Mouse (Mus musculus) neural tube, embryonic 14.5 days (tissue): ENCODE results near the gene Zfp619. TPM values are rescaled to one million over a fixed set of nuclear protein-coding genes. Genes with fewer than 3 reads are reported as not detected.

Experiments
- ATAC-seq: fragments of 200-750 bp; cut with Nextera tagmentation; 2 replicates; pipeline ENCODE4 v1.8.0; 2017; ENCODE audit warnings: low read depth, mild to moderate bottlenecking, moderate TSS enrichment, moderate library complexity
- H3K27ac ChIP-seq: fragments of 300-500 bp; sonication (generic); 2 replicates; pipeline ENCODE4 v1.5.1; 2014; ENCODE audit warnings: low read depth, mild to moderate bottlenecking, control low read depth, low read length, moderate library complexity, mixed read lengths
- H3K27me3 ChIP-seq: fragments of 300-500 bp; sonication (generic); 2 replicates; pipeline ENCODE4 v1.6.1; 2014; ENCODE audit warnings: low read length; ENCODE audit not compliant: control insufficient read depth, insufficient read depth
- H3K36me3 ChIP-seq: fragments of 300-500 bp; sonication (generic); 2 replicates; pipeline ENCODE4 v1.6.1; 2014; ENCODE audit warnings: low read length, mixed read lengths; ENCODE audit not compliant: control insufficient read depth, insufficient read depth
- H3K4me1 ChIP-seq: fragments of 300-500 bp; sonication (generic); 2 replicates; pipeline ENCODE4 v1.6.1; 2014; ENCODE audit warnings: low read length; ENCODE audit not compliant: control insufficient read depth, insufficient read depth
- H3K4me2 ChIP-seq: fragments of 300-500 bp; sonication (generic); 2 replicates; pipeline ENCODE4 v1.6.1; 2014; ENCODE audit warnings: mild to moderate bottlenecking, low read depth, low read length, control low read depth
- H3K4me3 ChIP-seq: fragments of 300-500 bp; sonication (generic); 2 replicates; pipeline ENCODE4 v1.5.1; 2014; ENCODE audit warnings: low read depth, low read length, control low read depth, mixed read lengths
- H3K9ac ChIP-seq: fragments of 300-500 bp; sonication (generic); replicated peaks from 2 replicates; pipeline ENCODE4 v1.6.1; 2014; ENCODE audit warnings: low read depth, mild to moderate bottlenecking, control low read depth, low read length, mixed read lengths
- H3K9me3 ChIP-seq: fragments of 300-500 bp; sonication (generic); 2 replicates; pipeline ENCODE4 v1.6.1; 2016; ENCODE audit warnings: low read length; ENCODE audit not compliant: control insufficient read depth
- WGBS: fragments of 180-500 bp; shearing (Covaris S2); extraction: QIAGEN DNeasy Blood & Tissue Kit; methylation state at CpG from one replicate; pipeline ENCODE4 v1.1.7; 2014; 5-methylcytosine and 5-hydroxymethylcytosine counted together
- polyA plus RNA-seq: library from polyadenylated mRNA; unstranded; fragments of >200 nt; fragmentation: Nextera tagmentation; extraction: Ambion mirVana; gene quantifications from 2 replicates; pipeline ENCODE4 v1.2.1, GENCODE M21; 2014

Zfp619 gene
- 4.2 and 4.8 TPM in 2 replicates for polyA plus RNA-seq

- Histone ChIP-seq H3K27me3 (no peaks in the 10 kb centered on the region), H3K9ac (peak within 1 kb of the TSS; percentile 65), H3K4me1 (no peaks in the 10 kb centered on the region), H3K9me3 (no peaks in the 10 kb centered on the region; the same call in 1 of the 2 replicates), H3K4me2 (peak within 1 kb of the TSS; percentile 51), H3K36me3 (no peaks in the 10 kb centered on the region), H3K4me3 (peak within 1 kb of the TSS; percentile 50), H3K27ac (peak within 1 kb of the TSS; percentile 98)
- ATAC-seq = peak; percentile 98
- WGBS = under 1% methylated on average over 41 of the region's 43 CpGs
Measured at GRCm38 (mm10) chr7:39517616-39518177, at the start of gene Zfp619. Gene Zfp619, plus strand, starts transcription at chr7:39517766.

- H3K9me3 ChIP-seq = peaks cover 8% of the 10 kb centered on the region; the same call in 1 of the 2 replicates
- no peak overlapping the region for H3K27ac ChIP-seq
- WGBS = 96% methylated on average over 2 of the region's 2 CpGs
- no peak for ATAC-seq
- no peak overlapping the region for H3K4me3 ChIP-seq
- no peak overlapping the region for H3K9ac ChIP-seq
- H3K4me1 ChIP-seq = no peaks in the 10 kb centered on the region
- H3K27me3 ChIP-seq = no peaks in the 10 kb centered on the region
- peaks cover 18% of the 10 kb centered on the region for H3K36me3 ChIP-seq
- H3K4me2 ChIP-seq = no peak overlapping the region
Measured at GRCm38 (mm10) chr7:39479013-39479412, 38.6 kb upstream of the Zfp619 start.

DNA sequence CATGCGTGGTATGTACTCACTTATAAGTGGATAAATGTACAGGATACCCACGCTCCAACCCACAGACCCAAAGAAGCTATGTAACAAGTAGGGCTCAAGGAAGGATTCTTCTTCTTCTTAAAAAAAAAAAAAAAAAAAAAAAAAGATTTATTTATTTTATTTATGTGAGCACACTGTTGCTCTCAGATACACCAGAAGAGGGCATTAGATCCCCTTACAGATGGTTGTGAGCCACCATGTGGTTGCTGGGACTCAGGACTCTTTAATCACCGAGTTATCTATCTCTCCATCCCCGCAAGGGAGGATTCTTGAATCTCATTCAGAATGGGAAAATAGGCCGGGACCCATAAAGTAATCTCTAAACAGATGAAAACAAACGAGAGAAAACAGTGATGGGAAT, 33.2 kb upstream of the Zfp619 start:
- no peaks in the 10 kb centered on the region for H3K4me1 ChIP-seq
- no peak overlapping the region for H3K4me2 ChIP-seq
- no peaks in the 10 kb centered on the region for H3K9me3 ChIP-seq
- no peak overlapping the region for H3K9ac ChIP-seq
- no peak overlapping the region for H3K4me3 ChIP-seq
- 58% methylated on average over 6 of the region's 6 CpGs for WGBS
- ATAC-seq = no peak
- no peaks in the 10 kb centered on the region for H3K27me3 ChIP-seq
- no peaks in the 10 kb centered on the region for H3K36me3 ChIP-seq
- no peak overlapping the region for H3K27ac ChIP-seq

DNA sequence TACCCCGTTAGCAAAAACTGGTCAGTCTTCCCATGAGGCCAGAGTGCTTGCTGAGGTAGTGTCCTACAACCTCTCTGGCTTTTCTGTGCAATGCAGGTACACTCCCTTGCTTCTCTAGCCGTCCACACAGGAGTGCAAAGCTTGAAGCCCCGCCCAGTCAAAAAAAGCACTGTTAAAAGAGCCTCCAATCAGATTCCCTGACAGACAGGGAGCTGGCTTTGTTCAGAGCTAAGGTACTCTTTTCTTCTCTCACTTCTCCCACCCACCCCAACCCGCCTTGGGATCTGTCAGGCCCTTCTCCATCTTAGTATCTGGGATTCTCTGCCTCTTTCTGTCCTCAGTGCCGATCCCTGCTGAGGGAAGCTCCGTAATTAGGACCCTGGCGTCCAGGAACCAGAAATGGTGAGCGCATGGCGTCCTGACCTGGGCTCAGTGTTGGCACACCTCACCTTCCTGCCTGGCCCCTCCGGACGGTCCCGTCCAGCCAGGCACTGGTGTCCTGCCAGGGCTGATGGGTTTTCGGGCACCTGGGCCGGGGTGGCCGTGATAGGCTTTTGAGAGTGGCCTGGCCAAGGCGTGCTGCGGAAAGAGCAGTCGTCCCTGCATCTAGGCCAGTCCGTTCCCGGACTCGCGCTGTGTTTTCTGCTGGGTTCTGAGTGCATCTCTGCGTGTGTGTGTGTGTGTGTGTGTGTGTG, 30.3 kb upstream of the Zfp619 start:
- Histone ChIP-seq H3K4me2 (peak overlapping the region; percentile 60), H3K27me3 (no peaks in the 10 kb centered on the region), H3K9me3 (no peaks in the 10 kb centered on the region), H3K9ac (peak overlapping the region; percentile 71), H3K27ac (peak overlapping the region; percentile 61), H3K4me3 (peak overlapping the region; percentile 50), H3K36me3 (no peaks in the 10 kb centered on the region), H3K4me1 (no peaks in the 10 kb centered on the region)
- peak; percentile 90 for ATAC-seq
- 13% methylated on average over 22 of the region's 23 CpGs for WGBS

GRCm38 (mm10) chr7:39487854-39488205, 29.7 kb upstream of the Zfp619 start:
- WGBS = 36% methylated on average over 9 of the region's 9 CpGs
- H3K27ac ChIP-seq = no peak overlapping the region; the same call in 1 of the 2 replicates
- H3K4me1 ChIP-seq = no peaks in the 10 kb centered on the region
- peak; percentile 56 for ATAC-seq
- no peaks in the 10 kb centered on the region for H3K36me3 ChIP-seq
- H3K9me3 ChIP-seq = no peaks in the 10 kb centered on the region
- H3K4me3 ChIP-seq = peak overlapping the region; percentile 50
- peak overlapping the region; percentile 60 for H3K4me2 ChIP-seq
- peak overlapping the region; percentile 71 for H3K9ac ChIP-seq
- H3K27me3 ChIP-seq = no peaks in the 10 kb centered on the region

GRCm38 (mm10) chr7:39494646-39495045, 22.9 kb upstream of the Zfp619 start:
- no peak for ATAC-seq
- no peak overlapping the region for H3K9ac ChIP-seq
- no peak overlapping the region for H3K4me2 ChIP-seq
- no peaks in the 10 kb centered on the region for H3K9me3 ChIP-seq
- H3K4me1 ChIP-seq = no peaks in the 10 kb centered on the region
- H3K27ac ChIP-seq = no peak overlapping the region
- WGBS = 85% methylated on average over 3 of the region's 3 CpGs
- no peak overlapping the region for H3K4me3 ChIP-seq
- no peaks in the 10 kb centered on the region for H3K27me3 ChIP-seq
- peaks cover 23% of the 10 kb centered on the region for H3K36me3 ChIP-seq

DNA sequence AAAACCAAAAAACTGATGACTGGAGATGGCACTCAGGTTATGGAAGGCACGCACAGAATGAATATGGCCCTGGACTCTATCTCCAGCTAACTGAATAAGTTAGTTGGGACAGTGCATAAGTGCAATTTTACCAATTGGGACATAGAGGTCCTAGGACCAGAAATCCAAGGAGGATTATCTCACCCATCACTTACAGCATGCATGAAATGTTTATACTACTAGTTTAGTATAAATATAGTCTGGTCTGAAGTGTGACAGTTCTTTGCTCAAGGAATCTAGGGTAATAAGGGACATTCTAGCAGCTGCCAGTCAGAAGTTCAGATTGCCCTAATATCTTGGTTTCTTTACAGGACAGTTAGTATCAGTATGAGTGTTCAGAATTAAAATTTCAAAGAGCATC, 13.5 kb upstream of the Zfp619 start:
- 91% methylated on average over 1 of the region's 1 CpGs for WGBS
- Histone ChIP-seq H3K4me2 (no peak overlapping the region), H3K9ac (no peak overlapping the region), H3K9me3 (no peaks in the 10 kb centered on the region), H3K4me3 (no peak overlapping the region), H3K27me3 (no peaks in the 10 kb centered on the region), H3K4me1 (no peaks in the 10 kb centered on the region), H3K27ac (no peak overlapping the region), H3K36me3 (0 out of 2 replicates have a peak, but pooled peaks cover 4% of the 10 kb centered on the region)
- ATAC-seq = no peak

DNA sequence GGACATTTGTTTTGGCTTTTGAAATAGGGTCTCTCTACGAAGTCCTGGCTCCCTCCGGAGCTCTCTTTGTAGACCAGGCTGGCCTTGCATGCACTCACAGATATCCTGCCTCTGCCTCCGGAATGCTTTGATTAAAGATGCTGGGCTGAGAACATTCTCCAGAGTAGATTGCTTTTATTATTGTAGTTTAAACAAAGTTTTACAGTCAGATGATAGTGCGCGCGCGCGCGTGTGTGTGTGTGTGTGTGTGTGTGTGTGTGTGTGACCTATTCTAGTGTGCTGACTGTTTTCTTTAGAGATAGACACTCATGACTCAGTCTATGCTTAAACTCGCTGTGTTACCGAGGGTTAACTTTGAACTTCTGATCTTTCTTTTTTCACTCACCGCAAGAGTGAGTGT, 796 bp downstream of the Zfp619 start:
- ATAC-seq = peak; percentile 50; the same call in 1 of the 2 replicates
- Histone ChIP-seq H3K36me3 (no peaks in the 10 kb centered on the region), H3K4me1 (no peaks in the 10 kb centered on the region), H3K4me3 (peak overlapping the region; percentile 50), H3K9me3 (no peaks in the 10 kb centered on the region; the same call in 1 of the 2 replicates), H3K27me3 (no peaks in the 10 kb centered on the region), H3K9ac (no peak overlapping the region; the same call in 1 of the 2 replicates), H3K4me2 (peak overlapping the region; percentile 51), H3K27ac (no peak overlapping the region)
- 87% methylated on average over 12 of the region's 12 CpGs for WGBS

- Histone ChIP-seq H3K9me3 (no peaks in the 10 kb centered on the region; the same call in 1 of the 2 replicates), H3K4me1 (no peaks in the 10 kb centered on the region), H3K27me3 (no peaks in the 10 kb centered on the region), H3K27ac (no peak overlapping the region), H3K36me3 (no peaks in the 10 kb centered on the region), H3K9ac (no peak overlapping the region), H3K4me3 (no peak overlapping the region), H3K4me2 (no peak overlapping the region)
- ATAC-seq = no peak
- WGBS = 96% methylated on average over 1 of the region's 1 CpGs
Measured at GRCm38 (mm10) chr7:39523703-39524424, 6.3 kb downstream of the Zfp619 start.
